Mouse (Mus musculus) spleen, adult 2 months (tissue): ENCODE results near the gene Olfr986.
"Not testable (repeated sequence)": the region's sequence is repeated elsewhere in the genome, so short reads cannot be mapped to it uniquely, and the experiment has no call there.

Experiments used
- CTCF ChIP-seq: fragments of 200-500 bp; IDR thresholded peaks from 2 replicates; pipeline ENCODE4 v1.5.1; 2011; ENCODE audit warnings: mild to moderate bottlenecking, inconsistent platforms; ENCODE audit not compliant: insufficient read depth, insufficient read length, insufficient replicate concordance; ENCODE audit errors: extremely low read depth
- POLR2A ChIP-seq: fragments of 200-500 bp; IDR thresholded peaks from 2 replicates; pipeline ENCODE4 v1.6.1; 2011; ENCODE audit warnings: low read depth, low read length, inconsistent platforms

DNA sequence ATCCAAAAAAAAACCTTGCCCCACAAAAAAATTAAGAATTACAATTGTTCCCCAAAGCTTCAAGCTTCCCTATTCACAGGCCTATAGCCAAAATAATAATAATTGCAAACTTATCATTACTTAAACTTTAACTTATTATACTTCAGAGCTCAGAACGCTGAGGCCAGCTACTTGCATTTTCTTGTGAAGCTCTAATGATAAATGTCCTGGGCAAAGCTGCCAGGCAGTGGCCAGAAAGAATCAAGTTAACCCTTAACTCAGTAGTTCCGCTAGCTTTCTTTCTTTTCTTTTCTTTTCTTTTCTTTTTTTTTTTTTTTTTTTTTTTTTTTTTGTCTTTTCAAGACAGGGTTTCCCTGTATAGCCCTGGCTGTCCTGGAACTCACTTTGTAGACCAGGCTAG lies 4.4 kb downstream of the Olfr986 start:
- TF ChIP-seq CTCF, POLR2A: not testable (repeated sequence)
